Comparison of ENCODE assay signal across 11 mouse cellular contexts in genomic region chr12:71009769-71010168, GRCm38 (mm10). TPM values are rescaled to one million over a fixed set of nuclear protein-coding genes. Genes with fewer than 3 reads are reported as not detected.
A peak's percentile ranks its signal among the peaks of the same experiment; 100 is the strongest.
DNase-seq lines count a peak whose midpoint lies in the region; ATAC-seq and TF ChIP-seq lines count a peak whose summit lies in the region.
"Had no signal": no experiment of that assay in that cellular context is flagged by ENCODE, and none has a peak within 500 bp of the region (broad histone marks: within the 10 kb centered on the region; RNA-seq: fewer than 3 reads in every experiment).

No protein-coding gene starts in this region.

- no peaks in the 10 kb centered on the region for H3K9me3 ChIP-seq in embryonic facial prominence, embryonic 11.5 days (replicated peaks; ENCODE audit: control insufficient read depth, low read length)
- H3K9me3 ChIP-seq in embryonic facial prominence, embryonic 10.5 days = no peaks in the 10 kb centered on the region
- H3K9me3 ChIP-seq in heart, embryonic 16.5 days (replicated peaks; ENCODE audit: control insufficient read depth, low read length) = no peaks in the 10 kb centered on the region
- no peaks in the 10 kb centered on the region for H3K9me3 ChIP-seq in lung, embryonic 14.5 days (ENCODE audit: low read depth, low read length)
- H3K9me3 ChIP-seq: limb, embryonic 12.5 days had no signal

- H3K9ac ChIP-seq in embryonic facial prominence, embryonic 11.5 days (replicated peaks; ENCODE audit: low read length) = no peak overlapping the region
- no peak overlapping the region for H3K9ac ChIP-seq in heart, embryonic 16.5 days (ENCODE audit: low read length)
- no peak overlapping the region for H3K9ac ChIP-seq in lung, embryonic 14.5 days
- H3K9ac ChIP-seq: limb, embryonic 12.5 days had no signal

- H3K4me1 ChIP-seq in embryonic facial prominence, embryonic 11.5 days (ENCODE audit: control insufficient read depth, insufficient read depth, low read length) = no peaks in the 10 kb centered on the region; the same call in 1 of the 2 replicates
- peaks cover 14% of the 10 kb centered on the region for H3K4me1 ChIP-seq in embryonic facial prominence, embryonic 10.5 days
- H3K4me1 ChIP-seq in heart, embryonic 16.5 days (ENCODE audit: control insufficient read depth, insufficient read depth, low read length) = peaks cover 37% of the 10 kb centered on the region
- H3K4me1 ChIP-seq in lung, embryonic 14.5 days (ENCODE audit: insufficient read depth) = peaks cover 14% of the 10 kb centered on the region

- H3K27me3 ChIP-seq in embryonic facial prominence, embryonic 11.5 days (ENCODE audit: control insufficient read depth, insufficient read depth, low read length) = no peaks in the 10 kb centered on the region
- H3K27me3 ChIP-seq in embryonic facial prominence, embryonic 10.5 days (replicated peaks; ENCODE audit: low read depth, poor library complexity, severe bottlenecking) = no peaks in the 10 kb centered on the region
- no peaks in the 10 kb centered on the region for H3K27me3 ChIP-seq in heart, embryonic 16.5 days (ENCODE audit: control insufficient read depth, insufficient read depth, low read length)
- no peaks in the 10 kb centered on the region for H3K27me3 ChIP-seq in lung, embryonic 14.5 days (ENCODE audit: insufficient read depth, low read length)
- H3K27me3 ChIP-seq: limb, embryonic 12.5 days had no signal

- DNase-seq in embryonic facial prominence, embryonic 11.5 days (ENCODE audit: low spot score) = peak; percentile 26
- no peak for DNase-seq in embryonic facial prominence, embryonic 10.5 days (ENCODE audit: low spot score)
- DNase-seq in ZHBTc4 (ENCODE audit: low read depth, low spot score) = peak; percentile 82
- peak; percentile 60 for DNase-seq in lung, embryonic 14.5 days
- no peak for DNase-seq in cerebellum, adult 9-11 months
- DNase-seq in spleen, postnatal 14 days (ENCODE audit: low spot score in 2 of 2) = no peak

- H3K27ac ChIP-seq in embryonic facial prominence, embryonic 11.5 days (replicated peaks; ENCODE audit: low read depth, low read length) = no peak overlapping the region
- H3K27ac ChIP-seq in embryonic facial prominence, embryonic 10.5 days (replicated peaks) = no peak overlapping the region
- no peak overlapping the region for H3K27ac ChIP-seq in heart, embryonic 16.5 days (ENCODE audit: low read length)
- H3K27ac ChIP-seq in lung, embryonic 14.5 days (ENCODE audit: low read depth) = no peak overlapping the region
- H3K27ac ChIP-seq: limb, embryonic 12.5 days had no signal

- 47% methylated on average over 4 of the region's 4 CpGs for WGBS in embryonic facial prominence, embryonic 11.5 days
- WGBS in embryonic facial prominence, embryonic 10.5 days = 56% methylated on average over 4 of the region's 4 CpGs
- 27% methylated on average over 4 of the region's 4 CpGs for WGBS in heart, embryonic 16.5 days
- WGBS in lung, embryonic 14.5 days = 44% methylated on average over 4 of the region's 4 CpGs

- H3K4me3 ChIP-seq in embryonic facial prominence, embryonic 11.5 days (ENCODE audit: low read depth, low read length) = no peak overlapping the region
- no peak overlapping the region for H3K4me3 ChIP-seq in embryonic facial prominence, embryonic 10.5 days
- no peak overlapping the region for H3K4me3 ChIP-seq in heart, embryonic 16.5 days (ENCODE audit: low read length)
- no peak overlapping the region for H3K4me3 ChIP-seq in lung, embryonic 14.5 days (ENCODE audit: low read depth, low read length)
- H3K4me3 ChIP-seq: limb, embryonic 12.5 days had no signal

- TF ChIP-seq CTCF in lung, embryonic 14.5 days (IDR thresholded peaks at IDR 0.05; ENCODE audit: low read depth) = no peak

- no peaks in the 10 kb centered on the region; the same call in none of the 2 replicates for H3K36me3 ChIP-seq in embryonic facial prominence, embryonic 11.5 days (replicated peaks; ENCODE audit: control insufficient read depth, insufficient read depth, low read depth, low read length)
- H3K36me3 ChIP-seq in embryonic facial prominence, embryonic 10.5 days (replicated peaks) = peaks cover 78% of the 10 kb centered on the region
- H3K36me3 ChIP-seq in heart, embryonic 16.5 days (ENCODE audit: control insufficient read depth, insufficient read depth) = peaks cover 34% of the 10 kb centered on the region
- peaks cover 76% of the 10 kb centered on the region for H3K36me3 ChIP-seq in lung, embryonic 14.5 days (ENCODE audit: insufficient read depth)

- ATAC-seq in embryonic facial prominence, embryonic 11.5 days (replicated peaks; ENCODE audit: insufficient number of reproducible peaks, low FRiP score, low TSS enrichment, low read depth) = no peak
- ATAC-seq in heart, embryonic 16.5 days (replicated peaks; ENCODE audit: extremely low read depth, insufficient read depth, low FRiP score) = peak; percentile 52; the same call in 1 of the 2 replicates
- no peak for ATAC-seq in lung, embryonic 14.5 days (ENCODE audit: insufficient read depth)
- ATAC-seq in CD4-positive, CD25-positive, alpha-beta regulatory T cell, adult 4 months = no peak
- ATAC-seq: inflammation-experienced regulatory T-cells, adult 6 months had no signal

- no peak overlapping the region for H3K4me2 ChIP-seq in embryonic facial prominence, embryonic 11.5 days (ENCODE audit: low read depth, low read length)
- H3K4me2 ChIP-seq in heart, embryonic 16.5 days (ENCODE audit: low read depth, low read length) = no peak overlapping the region
- H3K4me2 ChIP-seq in lung, embryonic 14.5 days = no peak overlapping the region
- H3K4me2 ChIP-seq: limb, embryonic 12.5 days; midbrain, embryonic 11.5 days had no signal

RNA-seq across cellular contexts. Expression of gene Arid4a, which starts 6.0 kb away (rescaled TPM):
- polyA plus RNA-seq in embryonic facial prominence, embryonic 11.5 days (2014; fragmentation: Nextera tagmentation; extraction: Ambion mirVana) = 30.3 and 33.9 TPM in 2 replicates
- polyA plus RNA-seq in embryonic facial prominence, embryonic 10.5 days (2016; fragmentation: Nextera tagmentation; extraction: Ambion mirVana) = 26.6 and 26.9 TPM in 2 replicates
- 27.9 and 29.3 TPM in 2 replicates for polyA plus RNA-seq in heart, embryonic 16.5 days (2015; fragmentation: Nextera tagmentation; extraction: Ambion mirVana)
- polyA plus RNA-seq in lung, embryonic 14.5 days (2014; fragmentation: Nextera tagmentation; extraction: Ambion mirVana) = 35.9 and 37.2 TPM in 2 replicates
- polyA plus RNA-seq in CD4-positive, CD25-positive, alpha-beta regulatory T cell, adult 4 months (2017; shearing (Covaris generic)) = 100 to 1,000 TPM; 104 to 130 TPM

RNA-seq across cellular contexts. Expression of gene Psma3, which starts 35.3 kb away (rescaled TPM):
- polyA plus RNA-seq in embryonic facial prominence, embryonic 11.5 days (2014; fragmentation: Nextera tagmentation; extraction: Ambion mirVana) = 743 and 805 TPM in 2 replicates
- 682 and 687 TPM in 2 replicates for polyA plus RNA-seq in embryonic facial prominence, embryonic 10.5 days (2016; fragmentation: Nextera tagmentation; extraction: Ambion mirVana)
- 433 and 454 TPM in 2 replicates for polyA plus RNA-seq in heart, embryonic 16.5 days (2015; fragmentation: Nextera tagmentation; extraction: Ambion mirVana)
- 621 and 650 TPM in 2 replicates for polyA plus RNA-seq in lung, embryonic 14.5 days (2014; fragmentation: Nextera tagmentation; extraction: Ambion mirVana)
- 100 to 1,000 TPM; 319 to 401 TPM for polyA plus RNA-seq in CD4-positive, CD25-positive, alpha-beta regulatory T cell, adult 4 months (2017; shearing (Covaris generic))

Comparison
In these comparisons a context has a peak if more than half of its experiments do, and no peak if none do; other contexts are left out.
1. DNase-seq: peak in embryonic facial prominence, embryonic 11.5 days (single experiment), ZHBTc4 (single experiment) and lung, embryonic 14.5 days (single experiment); none in embryonic facial prominence, embryonic 10.5 days (single experiment), cerebellum, adult 9-11 months (single experiment) and spleen, postnatal 14 days (0 of 2).